Mouse (Mus musculus): ENCODE measurements at regions not wholly inside any gene's neighbourhood (a gene's known extent, or its start where the extent isn't known, plus 50 kb on each side); places are given as distances from the start of the nearest gene placed in this dataset.

DNA sequence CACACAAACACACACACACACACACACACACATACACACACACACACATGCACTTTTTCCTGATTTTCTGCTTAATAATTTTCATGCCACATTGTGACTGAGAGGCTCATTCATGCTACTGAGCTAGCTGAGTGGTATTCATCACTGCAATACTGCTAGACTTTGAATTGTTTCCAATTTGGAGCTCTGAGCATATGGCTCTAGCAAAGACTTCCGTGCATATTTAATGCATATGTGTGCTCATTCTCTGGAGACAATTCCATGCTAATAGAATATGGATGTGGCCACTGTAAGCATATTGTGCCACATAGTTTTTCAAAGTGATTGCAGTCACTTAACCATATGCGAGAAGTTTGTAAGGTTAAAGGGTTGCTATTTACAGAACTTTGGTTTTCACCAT, 432.4 kb upstream of the Gnpda2 start:
- peak in 1 of 2 experiments; percentile 1 for DNase-seq (ENCODE audit: low spot score in 2 of 2)

DNA sequence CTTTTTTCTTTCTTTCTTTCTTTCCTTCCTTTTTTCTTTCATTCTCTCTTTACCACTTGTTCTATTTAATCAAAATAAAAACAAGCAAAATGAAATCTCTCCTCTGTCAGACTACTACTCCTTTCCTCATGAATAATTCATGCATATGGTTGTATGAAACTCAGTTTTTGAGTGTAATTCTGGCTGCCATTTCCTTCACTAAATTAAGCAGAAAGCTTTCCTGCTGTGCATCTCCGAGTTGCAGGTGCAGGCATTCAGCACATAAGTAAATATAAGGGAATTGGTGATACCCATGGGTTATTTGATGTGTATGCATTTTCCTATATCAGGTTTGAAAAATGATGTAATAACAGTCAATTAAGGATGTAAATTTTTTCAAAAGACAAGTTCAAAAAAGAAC, 419.8 kb upstream of the Gnpda2 start:
- DNase-seq (ENCODE audit: low spot score in 2 of 2): no peak
